Mouse (Mus musculus) neural tube, embryonic 11.5 days (tissue): ENCODE results near the gene Gimap8. TPM values are rescaled to one million over a fixed set of nuclear protein-coding genes. Genes with fewer than 3 reads are reported as not detected.

ENCODE experiments used
- ATAC-seq: fragments of 200-750 bp; cut with Nextera tagmentation; 2 replicates; pipeline ENCODE4 v1.8.0; 2017; ENCODE audit warnings: moderate number of reproducible peaks, mild to moderate bottlenecking, moderate TSS enrichment, moderate library complexity; ENCODE audit not compliant: insufficient read depth, low FRiP score, low TSS enrichment
- DNase-seq: peaks from one replicate; pipeline ENCODE4 v3.0.0-alpha.2; 2015; ENCODE audit warnings: low spot score
- H3K27ac ChIP-seq: fragments of 300-500 bp; sonication (generic); 2 replicates; pipeline ENCODE4 v1.5.1; 2014; ENCODE audit warnings: low read depth, mild to moderate bottlenecking, low read length
- H3K27me3 ChIP-seq: fragments of 300-500 bp; sonication (generic); 2 replicates; pipeline ENCODE4 v1.6.1; 2014; ENCODE audit warnings: mild to moderate bottlenecking, low read length, mixed read lengths; ENCODE audit not compliant: control insufficient read depth, insufficient read depth
- H3K36me3 ChIP-seq: fragments of 300-500 bp; sonication (generic); 2 replicates; pipeline ENCODE4 v1.6.1; 2014; ENCODE audit warnings: mild to moderate bottlenecking, low read length, moderate library complexity, mixed read lengths; ENCODE audit not compliant: control insufficient read depth, insufficient read depth
- H3K4me1 ChIP-seq: fragments of 300-500 bp; sonication (generic); 2 replicates; pipeline ENCODE4 v1.6.1; 2014; ENCODE audit warnings: low read length, mixed read lengths; ENCODE audit not compliant: control insufficient read depth, insufficient read depth
- H3K4me2 ChIP-seq: fragments of 300-500 bp; sonication (generic); 2 replicates; pipeline ENCODE4 v1.6.1; 2014; ENCODE audit warnings: low read depth, mild to moderate bottlenecking, moderate library complexity
- H3K4me3 ChIP-seq: fragments of 300-500 bp; sonication (generic); 2 replicates; pipeline ENCODE4 v1.5.1; 2014; ENCODE audit warnings: low read depth, low read length
- H3K9ac ChIP-seq: fragments of 300-500 bp; sonication (generic); 2 replicates; pipeline ENCODE4 v1.6.1; 2014; ENCODE audit warnings: mild to moderate bottlenecking, low read length
- H3K9me3 ChIP-seq: fragments of 300-500 bp; sonication (generic); 2 replicates; pipeline ENCODE4 v1.6.1; 2016; ENCODE audit warnings: low read length; ENCODE audit not compliant: control insufficient read depth
- WGBS: fragments of 180-500 bp; shearing (Covaris S2); extraction: QIAGEN DNeasy Blood & Tissue Kit; methylation state at CpG from one replicate; pipeline ENCODE4 v1.1.7; 2014; 5-methylcytosine and 5-hydroxymethylcytosine counted together
- polyA plus RNA-seq: library from polyadenylated mRNA; unstranded; fragments of >200 nt; fragmentation: Nextera tagmentation; extraction: Ambion mirVana; gene quantifications from 2 replicates; pipeline ENCODE4 v1.2.1, GENCODE M21; 2014

Gene Gimap8
- polyA plus RNA-seq, 1 experiment from 2014 or later: 0.23 TPM

DNA sequence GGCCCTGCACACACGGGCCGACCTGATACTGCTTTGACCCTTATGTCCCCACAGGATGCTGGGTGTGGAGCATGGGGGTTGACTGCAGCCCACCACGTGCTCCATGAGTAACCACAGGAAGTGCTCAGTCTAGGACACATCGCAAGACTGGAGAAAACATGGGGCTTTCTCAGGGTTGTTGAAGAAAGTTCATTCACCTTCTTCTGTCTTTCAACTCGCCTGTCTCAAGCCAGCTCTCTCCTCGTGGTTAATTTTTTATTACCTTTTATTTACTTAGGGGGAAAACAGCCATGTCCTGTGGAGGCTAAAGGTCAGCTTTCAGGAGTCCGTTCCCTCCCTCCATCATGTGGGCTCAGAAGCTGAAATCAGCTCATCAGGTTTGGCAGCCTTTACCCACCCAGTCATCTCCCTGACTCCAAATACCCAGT, 19.1 kb downstream of the Gimap8 start:
- ATAC-seq (no peak), DNase-seq (no peak)
- H3K9ac ChIP-seq: no peak overlapping the region
- no peak overlapping the region for H3K4me2 ChIP-seq
- H3K36me3 ChIP-seq: no peaks in the 10 kb centered on the region
- H3K27me3 ChIP-seq: no peaks in the 10 kb centered on the region
- H3K9me3 ChIP-seq: no peaks in the 10 kb centered on the region
- no peak overlapping the region for H3K4me3 ChIP-seq
- H3K4me1 ChIP-seq: no peaks in the 10 kb centered on the region
- H3K27ac ChIP-seq: no peak overlapping the region
- WGBS: 52% methylated on average over 7 of the region's 7 CpGs

DNA sequence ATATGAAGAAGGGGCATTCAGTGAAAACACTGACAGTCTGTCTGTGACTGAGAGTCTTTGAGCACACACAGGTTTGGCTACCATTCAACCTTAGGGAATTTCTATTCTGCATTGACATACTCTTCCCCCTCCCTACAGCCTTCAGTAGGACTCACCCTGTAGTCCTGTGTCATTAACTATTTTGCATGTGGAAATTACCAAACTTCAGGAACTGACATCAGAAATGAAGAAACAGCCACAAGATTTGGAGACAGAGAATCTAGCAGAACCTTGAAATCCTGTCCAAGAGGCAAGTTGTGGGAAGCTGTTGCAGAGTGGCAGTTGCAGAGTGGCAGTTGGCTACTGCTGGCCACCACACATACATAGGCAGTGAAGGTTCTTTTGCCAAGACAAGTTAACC, 21.0 kb downstream of the Gimap8 start:
- H3K4me2 ChIP-seq: no peak overlapping the region
- no peak overlapping the region for H3K27ac ChIP-seq
- no peaks in the 10 kb centered on the region for H3K36me3 ChIP-seq
- ATAC-seq (no peak), DNase-seq (no peak)
- H3K27me3 ChIP-seq: no peaks in the 10 kb centered on the region
- H3K9me3 ChIP-seq: no peaks in the 10 kb centered on the region
- no peak overlapping the region for H3K4me3 ChIP-seq
- no peak overlapping the region for H3K9ac ChIP-seq
- no peaks in the 10 kb centered on the region for H3K4me1 ChIP-seq

DNA sequence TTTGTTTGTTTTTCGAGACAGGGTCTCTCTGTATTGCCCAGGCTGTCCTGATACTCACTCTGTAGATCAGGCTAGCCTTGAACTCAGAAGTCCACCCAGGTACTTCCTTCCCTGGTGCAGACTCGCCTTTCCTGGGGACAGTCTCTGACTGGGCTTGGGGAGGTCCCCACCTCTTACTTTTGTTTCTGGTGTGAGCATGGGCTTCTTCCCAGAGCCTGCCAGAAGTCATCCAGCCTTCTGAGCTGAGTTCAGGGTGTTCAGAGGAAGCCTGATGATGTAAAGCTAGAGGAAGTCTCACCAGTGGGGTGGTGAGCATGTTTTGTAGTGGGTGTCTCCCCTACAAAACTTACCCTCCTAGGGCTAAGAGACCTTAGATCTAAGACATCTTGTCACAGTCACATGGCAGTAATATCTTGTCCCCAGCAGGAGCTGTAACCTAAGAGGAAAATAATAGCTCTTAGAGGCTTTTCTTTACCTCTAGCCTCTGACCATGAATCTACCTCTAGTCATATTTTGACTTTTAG, 22.5 kb downstream of the Gimap8 start:
- no peaks in the 10 kb centered on the region for H3K9me3 ChIP-seq
- WGBS: 78% methylated on average over 2 of the region's 2 CpGs

DNA sequence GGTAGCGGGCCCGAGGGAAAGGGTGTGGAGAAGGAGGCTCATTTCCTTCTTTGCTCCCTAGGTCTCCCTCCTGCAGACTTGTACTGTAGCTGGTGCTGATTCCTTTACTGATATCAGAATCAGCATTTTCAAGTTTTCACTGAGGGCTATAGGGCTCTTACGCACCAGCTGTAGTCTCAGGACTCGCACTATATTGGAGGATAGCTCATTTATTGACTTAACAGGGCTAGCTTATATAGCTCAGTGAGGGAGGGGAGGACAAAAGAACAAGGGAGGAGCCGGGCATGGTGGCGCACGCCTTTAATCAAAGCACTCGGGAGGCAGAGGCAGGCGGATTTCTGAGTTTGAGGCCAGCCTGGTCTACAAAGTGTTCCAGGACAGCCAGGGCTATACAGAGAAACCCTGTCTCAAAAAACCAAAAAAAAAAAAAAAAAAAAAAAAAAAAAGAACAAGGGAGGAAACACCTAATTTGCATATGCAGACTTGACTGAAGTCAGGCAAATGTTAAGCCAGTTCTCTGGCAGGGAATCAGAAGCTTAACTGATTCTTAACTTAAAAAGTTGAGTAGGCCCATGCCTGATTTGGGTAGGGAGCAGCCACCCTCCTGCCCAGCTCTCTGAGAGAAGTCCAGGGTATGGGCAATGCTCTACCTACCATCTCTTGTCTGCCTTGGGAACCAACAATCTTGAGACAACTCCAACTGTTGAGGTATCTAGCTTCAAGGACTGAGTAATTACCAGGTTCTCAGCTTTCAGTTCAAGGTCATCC, 27.4 kb downstream of the Gimap8 start:
- Histone ChIP-seq H3K36me3 (no peaks in the 10 kb centered on the region), H3K4me2 (no peak overlapping the region), H3K27me3 (no peaks in the 10 kb centered on the region), H3K4me1 (no peaks in the 10 kb centered on the region), H3K9me3 (no peaks in the 10 kb centered on the region), H3K27ac (no peak overlapping the region), H3K4me3 (no peak overlapping the region), H3K9ac (no peak overlapping the region)
- ATAC-seq (no peak), DNase-seq (no peak)
- 94% methylated on average over 9 of the region's 9 CpGs for WGBS

More for the DNA sequence above, 22.5 kb downstream of the Gimap8 start:
- H3K36me3 ChIP-seq: no peaks in the 10 kb centered on the region
- H3K4me2 ChIP-seq: no peak overlapping the region
- no peak overlapping the region for H3K27ac ChIP-seq
- ATAC-seq (no peak), DNase-seq (no peak)
- no peak overlapping the region for H3K9ac ChIP-seq
- no peaks in the 10 kb centered on the region for H3K4me1 ChIP-seq
- H3K27me3 ChIP-seq: no peaks in the 10 kb centered on the region
- no peak overlapping the region for H3K4me3 ChIP-seq

DNA sequence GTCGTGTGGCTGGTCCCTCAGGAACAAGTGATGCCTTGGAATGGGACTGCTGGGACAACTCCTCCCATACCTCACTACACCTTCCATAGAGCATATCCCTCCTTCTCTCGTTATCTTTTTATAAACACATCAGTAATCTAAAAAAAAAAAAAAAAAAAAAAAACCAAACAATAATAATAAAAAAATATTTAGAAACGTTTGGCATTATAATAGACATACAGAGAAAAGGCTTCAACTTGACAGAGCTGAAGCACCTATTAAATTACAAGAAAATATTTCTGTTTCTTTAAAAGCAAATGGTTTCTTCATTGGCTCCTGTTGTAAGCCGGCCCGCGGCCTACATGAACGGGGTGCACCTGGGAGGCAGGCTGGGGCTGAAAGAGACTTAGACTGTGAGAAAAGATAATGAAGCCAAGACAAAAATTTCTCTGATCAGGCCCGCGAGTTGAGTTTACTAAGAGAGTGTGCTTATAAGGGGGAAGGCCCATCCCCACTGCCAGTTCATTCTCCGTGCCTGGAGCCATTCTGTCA, 28.4 kb downstream of the Gimap8 start:
- Histone ChIP-seq H3K9ac (no peak overlapping the region), H3K4me1 (no peaks in the 10 kb centered on the region), H3K4me2 (no peak overlapping the region), H3K36me3 (no peaks in the 10 kb centered on the region), H3K4me3 (no peak overlapping the region), H3K27ac (no peak overlapping the region), H3K27me3 (no peaks in the 10 kb centered on the region), H3K9me3 (no peaks in the 10 kb centered on the region)
- WGBS: 54% methylated on average over 10 of the region's 10 CpGs
- ATAC-seq (no peak), DNase-seq (no peak)

DNA sequence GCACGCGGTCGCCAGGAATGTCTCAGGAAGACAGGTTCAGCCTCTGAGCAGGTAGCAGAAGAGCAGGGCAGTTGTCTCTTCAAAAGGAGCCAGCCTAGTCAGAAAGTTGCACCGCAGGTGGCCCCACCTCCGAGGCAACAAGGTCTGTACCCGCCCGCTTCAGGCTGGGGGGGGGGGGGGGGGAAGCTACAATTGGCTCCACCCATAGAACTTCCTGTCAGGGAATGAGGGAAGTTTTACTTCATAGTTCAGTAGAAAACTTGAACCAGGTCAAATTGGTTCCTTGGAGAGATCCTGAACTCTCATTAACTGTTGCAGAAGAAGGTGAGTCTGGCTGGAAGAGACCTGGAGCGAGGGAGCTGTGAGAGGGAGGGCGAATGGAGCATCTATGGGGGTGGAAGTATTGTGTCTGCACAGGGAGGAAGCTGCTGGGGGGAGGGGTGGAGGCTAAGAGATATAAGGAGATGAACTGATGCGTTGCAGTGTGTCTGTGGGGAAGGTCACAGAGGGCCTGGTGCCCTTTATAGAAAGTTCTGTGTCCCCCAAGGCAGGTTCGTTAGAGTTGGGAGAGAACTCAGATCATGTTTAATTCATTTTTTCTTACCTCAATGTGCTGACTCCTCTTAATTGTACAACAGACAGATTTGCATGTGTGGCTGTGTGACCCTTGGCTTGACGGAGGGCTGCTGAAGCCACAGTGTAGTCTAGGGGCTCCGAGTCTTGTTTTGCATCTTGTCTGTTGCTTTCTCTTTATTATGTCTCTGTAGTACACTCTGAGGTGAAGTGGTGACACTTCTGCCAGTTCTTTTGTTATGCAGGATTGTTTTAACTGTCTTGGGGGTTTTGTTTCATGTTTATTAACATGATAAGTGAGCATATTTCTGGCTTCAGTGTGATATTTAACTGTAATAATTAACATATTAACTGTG, 29.2 kb downstream of the Gimap8 start, which contains the start of gene Gimap9:
Gene Gimap9 (plus strand): TSS at position 199 of the 929 bp plus-strand sequence.
- no peak within 1 kb of the TSS for H3K27ac ChIP-seq
- ATAC-seq (no peak), DNase-seq (peak; percentile 11)
- 0 out of 2 replicates have a peak within 1 kb of the TSS, but pooled peaks have one; percentile 8 for H3K4me2 ChIP-seq
- H3K9ac ChIP-seq: no peak within 1 kb of the TSS
- WGBS: 30% methylated on average over 13 of the region's 13 CpGs
- no peaks in the 10 kb centered on the region for H3K9me3 ChIP-seq
- H3K4me3 ChIP-seq: no peak within 1 kb of the TSS
- H3K27me3 ChIP-seq: no peaks in the 10 kb centered on the region
- H3K4me1 ChIP-seq: no peaks in the 10 kb centered on the region
- no peaks in the 10 kb centered on the region for H3K36me3 ChIP-seq

DNA sequence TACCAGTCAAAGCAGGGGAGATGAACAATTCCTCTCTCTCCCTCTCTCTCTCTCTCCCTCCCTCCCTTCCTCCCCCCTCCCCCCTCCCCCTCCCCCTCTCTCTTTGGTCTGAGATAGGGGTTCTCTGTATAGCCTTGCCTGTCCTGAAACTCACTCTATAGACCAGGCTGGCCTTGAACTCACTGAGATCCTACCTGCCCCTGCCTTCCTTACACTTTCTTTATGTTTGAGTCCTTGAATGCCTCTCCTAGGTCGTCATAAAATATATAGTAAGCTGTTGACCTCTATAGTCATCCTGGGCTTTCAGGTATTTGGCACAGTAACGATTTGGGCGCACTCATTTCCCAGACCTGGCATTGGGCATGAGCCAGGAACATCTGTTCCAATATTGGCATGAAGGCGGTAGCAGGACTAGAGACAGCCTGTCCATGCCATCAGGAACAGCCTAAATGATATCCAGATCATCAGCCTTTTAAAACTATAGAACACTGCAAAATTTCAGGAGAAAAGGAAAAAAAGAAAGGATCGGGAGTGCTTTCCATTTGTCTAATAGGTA, 29.9 kb downstream of the Gimap8 start:
- H3K27me3 ChIP-seq: no peaks in the 10 kb centered on the region
- no peak overlapping the region for H3K9ac ChIP-seq
- H3K27ac ChIP-seq: no peak overlapping the region
- no peak for ATAC-seq
- no peaks in the 10 kb centered on the region for H3K9me3 ChIP-seq
- no peaks in the 10 kb centered on the region for H3K4me1 ChIP-seq
- no peak for DNase-seq
- H3K4me3 ChIP-seq: no peak overlapping the region
- 84% methylated on average over 5 of the region's 5 CpGs for WGBS
- H3K4me2 ChIP-seq: no peak overlapping the region
- H3K36me3 ChIP-seq: no peaks in the 10 kb centered on the region

DNA sequence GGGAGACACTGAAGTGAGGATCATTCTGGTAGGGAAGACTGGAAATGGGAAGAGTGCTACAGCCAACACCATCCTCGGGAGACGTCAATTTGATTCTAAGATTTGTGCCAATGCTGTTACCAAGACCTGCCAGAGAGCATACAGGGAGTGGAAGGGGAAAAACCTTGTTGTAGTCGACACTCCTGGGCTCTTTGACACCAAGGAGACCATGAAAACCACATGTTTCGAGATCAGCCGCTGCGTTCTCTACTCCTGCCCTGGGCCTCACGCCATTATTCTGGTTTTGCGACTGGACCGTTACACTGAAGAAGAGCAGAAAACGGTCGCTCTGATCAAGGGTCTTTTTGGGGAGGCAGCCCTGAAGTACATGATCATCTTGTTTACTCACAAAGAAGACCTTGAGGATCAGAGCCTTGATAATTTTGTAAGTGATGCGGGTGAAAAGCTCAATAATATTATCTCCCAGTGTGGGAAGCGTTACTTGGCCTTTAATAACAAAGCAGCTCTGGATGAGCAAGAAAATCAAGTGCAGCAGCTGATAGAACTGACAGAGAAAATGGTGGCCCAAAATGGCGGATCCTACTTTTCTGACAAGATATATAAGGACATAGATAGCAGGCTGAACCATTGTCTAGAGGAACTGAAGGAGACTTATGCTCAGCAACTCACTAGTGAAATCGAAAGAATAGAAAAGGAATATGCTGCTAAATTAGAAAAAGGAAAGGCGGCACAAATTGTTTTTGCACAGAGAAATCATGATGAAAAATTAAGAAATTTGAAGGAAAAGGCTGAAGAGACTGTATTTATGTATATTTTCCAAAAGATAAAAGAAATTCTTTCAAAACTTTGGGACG, 30.7 kb downstream of the Gimap8 start:
- Histone ChIP-seq H3K4me3 (no peak overlapping the region), H3K9me3 (no peaks in the 10 kb centered on the region), H3K9ac (no peak overlapping the region), H3K27ac (no peak overlapping the region), H3K36me3 (no peaks in the 10 kb centered on the region), H3K4me1 (no peaks in the 10 kb centered on the region), H3K4me2 (no peak overlapping the region), H3K27me3 (no peaks in the 10 kb centered on the region)
- WGBS: 91% methylated on average over 17 of the region's 17 CpGs
- no peak for DNase-seq
- no peak for ATAC-seq
